Mouse (Mus musculus) stomach, embryonic 16.5 days (tissue): Measurements from ENCODE around the gene Ptbp1. TPM values are rescaled to one million over a fixed set of nuclear protein-coding genes. Genes with fewer than 3 reads are reported as not detected.
A peak's percentile ranks its signal among the peaks of the same experiment; 100 is the strongest.

Source experiments
- ATAC-seq: fragments of 200-750 bp; cut with Nextera tagmentation; 2 replicates; pipeline ENCODE4 v1.8.0; 2017; ENCODE audit warnings: moderate number of reproducible peaks, moderate TSS enrichment; ENCODE audit not compliant: insufficient read depth, low FRiP score
- H3K27ac ChIP-seq: fragments of 300-500 bp; sonication (generic); 2 replicates; pipeline ENCODE4 v1.5.1; 2014; ENCODE audit warnings: low read length
- H3K27me3 ChIP-seq: fragments of 300-500 bp; sonication (generic); 2 replicates; pipeline ENCODE4 v1.6.1; 2014; ENCODE audit warnings: low read length, control low read depth, mixed read lengths; ENCODE audit not compliant: control insufficient read depth, insufficient read depth
- H3K36me3 ChIP-seq: fragments of 300-500 bp; sonication (generic); 2 replicates; pipeline ENCODE4 v1.6.1; 2014; ENCODE audit warnings: low read length; ENCODE audit not compliant: control insufficient read depth, insufficient read depth
- H3K4me1 ChIP-seq: fragments of 300-500 bp; sonication (generic); 2 replicates; pipeline ENCODE4 v1.6.1; 2014; ENCODE audit warnings: low read length, control low read depth, mixed read lengths; ENCODE audit not compliant: control insufficient read depth, insufficient read depth
- H3K4me2 ChIP-seq: fragments of 300-500 bp; sonication (generic); 2 replicates; pipeline ENCODE4 v1.6.1; 2014; ENCODE audit warnings: low read depth, low read length, mixed read lengths
- H3K4me3 ChIP-seq: fragments of 300-500 bp; sonication (generic); replicated peaks from 2 replicates; pipeline ENCODE4 v1.5.1; 2014; ENCODE audit warnings: mild to moderate bottlenecking, low read length
- H3K9ac ChIP-seq: fragments of 300-500 bp; sonication (generic); 2 replicates; pipeline ENCODE4 v1.6.1; 2014; ENCODE audit warnings: low read length
- H3K9me3 ChIP-seq: fragments of 300-500 bp; sonication (generic); replicated peaks from 2 replicates; pipeline ENCODE4 v1.6.1; 2016; ENCODE audit warnings: low read length, control low read depth; ENCODE audit not compliant: control insufficient read depth
- WGBS: fragments of 180-500 bp; shearing (Covaris S2); extraction: QIAGEN DNeasy Blood & Tissue Kit; methylation state at CpG from one replicate; pipeline ENCODE4 v1.1.7; 2014; 5-methylcytosine and 5-hydroxymethylcytosine counted together
- polyA plus RNA-seq: library from polyadenylated mRNA; unstranded; fragments of >200 nt; fragmentation: Nextera tagmentation; extraction: Ambion mirVana; gene quantifications from 2 replicates; pipeline ENCODE4 v1.2.1, GENCODE M21; 2015

Gene Ptbp1
- polyA plus RNA-seq, 1 experiment from 2014 or later, result 268 TPM

- Histone ChIP-seq H3K4me3 (peak overlapping the region; percentile 40), H3K4me2 (peak overlapping the region; percentile 50)
These were observed 29.8 kb upstream of the Ptbp1 start for GRCm38 (mm10) chr10:79824413-79824812.

DNA sequence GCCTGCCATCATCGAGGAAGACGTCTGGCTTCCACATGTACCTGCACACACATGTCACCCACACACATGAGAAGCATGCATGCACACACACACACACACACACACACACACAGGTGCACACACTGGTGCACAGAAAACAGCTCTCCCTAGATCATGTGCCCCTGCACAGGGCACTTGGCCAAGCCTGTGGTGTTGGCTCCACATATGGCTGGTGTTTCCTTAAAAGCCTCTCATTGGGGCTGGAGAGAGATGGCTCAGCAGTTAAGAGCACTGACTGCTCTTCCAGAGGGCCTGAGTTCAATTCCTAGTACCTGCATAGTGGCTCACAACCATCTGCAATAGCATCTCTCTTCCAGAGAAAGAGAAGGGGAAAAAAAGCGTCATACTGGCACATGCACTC is 22.6 kb upstream of the Ptbp1 start:
- Histone ChIP-seq H3K27me3 (no peaks in the 10 kb centered on the region), H3K27ac (no peak overlapping the region), H3K9ac (no peak overlapping the region), H3K9me3 (no peaks in the 10 kb centered on the region), H3K4me3 (no peak overlapping the region), H3K4me1 (no peaks in the 10 kb centered on the region), H3K4me2 (no peak overlapping the region), H3K36me3 (no peaks in the 10 kb centered on the region)
- 86% methylated on average over 3 of the region's 3 CpGs for WGBS
- ATAC-seq, result no peak

More at GRCm38 (mm10) chr10:79824413-79824812, 29.8 kb upstream of the Ptbp1 start:
- Histone ChIP-seq H3K9ac (peak overlapping the region; percentile 63), H3K9me3 (no peaks in the 10 kb centered on the region), H3K4me1 (peaks cover 28% of the 10 kb centered on the region), H3K27me3 (no peaks in the 10 kb centered on the region), H3K36me3 (no peaks in the 10 kb centered on the region), H3K27ac (peak overlapping the region; percentile 95)
- peak; percentile 37 for ATAC-seq
- 45% methylated on average over 6 of the region's 6 CpGs for WGBS

DNA sequence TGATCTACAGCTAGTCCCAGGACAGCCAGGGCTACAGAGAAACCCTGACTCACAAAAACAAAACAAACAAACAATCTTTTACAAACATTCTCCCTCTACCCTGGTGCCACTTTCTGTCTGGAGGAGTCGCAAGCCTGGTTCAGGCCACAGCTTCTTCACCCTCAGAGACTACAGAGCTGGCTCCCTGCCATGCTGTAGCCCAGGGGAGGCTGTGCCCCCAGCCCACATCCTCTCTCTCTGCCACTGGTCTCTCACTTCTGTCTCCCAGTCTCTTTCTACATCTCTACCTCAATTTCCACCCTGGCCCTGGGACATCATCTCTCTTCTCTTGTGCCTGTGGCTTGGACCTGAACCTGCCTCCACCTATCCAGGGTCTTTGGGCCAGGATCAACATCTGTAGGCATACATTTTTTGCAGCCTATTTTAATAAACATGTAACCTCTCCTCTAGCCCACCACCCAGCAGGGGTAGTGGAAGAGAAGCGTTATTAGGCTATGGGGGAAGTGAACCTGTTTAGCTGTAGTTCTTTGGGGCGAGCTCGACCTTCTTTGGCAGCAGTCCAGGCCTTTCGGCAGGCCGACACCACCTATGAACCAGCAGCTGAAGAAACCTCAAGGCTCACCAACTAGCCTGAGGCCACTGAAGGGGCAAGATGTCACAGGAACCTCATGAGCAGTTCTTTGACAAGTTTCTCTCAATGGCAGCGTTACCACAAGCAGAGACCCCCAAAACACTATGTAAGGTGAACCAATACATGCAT is 22.0 kb upstream of the Ptbp1 start:
- H3K9ac ChIP-seq, result no peak overlapping the region
- no peaks in the 10 kb centered on the region for H3K27me3 ChIP-seq
- H3K4me1 ChIP-seq, result no peaks in the 10 kb centered on the region
- no peak for ATAC-seq
- no peak overlapping the region for H3K4me2 ChIP-seq
- H3K4me3 ChIP-seq, result no peak overlapping the region
- 66% methylated on average over 7 of the region's 7 CpGs for WGBS
- no peak overlapping the region for H3K27ac ChIP-seq
- H3K9me3 ChIP-seq, result peaks cover 3% of the 10 kb centered on the region; the same call in 1 of the 2 replicates
- H3K36me3 ChIP-seq, result no peaks in the 10 kb centered on the region

GRCm38 (mm10) chr10:79832786-79833181 is 21.4 kb upstream of the Ptbp1 start:
- Histone ChIP-seq H3K27ac (no peak overlapping the region), H3K4me1 (no peaks in the 10 kb centered on the region), H3K9ac (no peak overlapping the region), H3K9me3 (peaks cover 3% of the 10 kb centered on the region; the same call in 1 of the 2 replicates), H3K4me2 (no peak overlapping the region), H3K36me3 (no peaks in the 10 kb centered on the region), H3K27me3 (no peaks in the 10 kb centered on the region), H3K4me3 (no peak overlapping the region)
- WGBS, result 75% methylated on average over 9 of the region's 9 CpGs
- no peak for ATAC-seq

GRCm38 (mm10) chr10:79834769-79835398 is 19.3 kb upstream of the Ptbp1 start:
- WGBS, result 22% methylated on average over 9 of the region's 9 CpGs

DNA sequence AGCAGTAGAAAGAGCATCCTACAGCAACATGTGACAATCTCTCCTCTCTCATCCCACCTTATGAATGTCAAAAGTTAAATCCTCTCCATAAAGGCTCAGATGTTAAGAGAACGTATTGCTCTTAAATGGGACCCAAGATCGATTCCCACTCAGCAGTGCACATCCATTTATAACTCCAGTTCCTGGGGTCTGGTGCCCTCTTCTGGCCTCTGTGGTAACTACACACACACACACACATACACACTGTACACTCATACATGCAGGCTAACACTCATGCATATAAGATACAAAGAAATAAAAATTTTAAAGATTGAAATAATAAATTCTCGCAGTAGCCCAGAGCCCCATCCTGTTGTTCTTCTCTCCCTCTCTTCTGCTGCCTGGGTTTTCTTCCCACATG is 17.3 kb upstream of the Ptbp1 start:
- H3K4me2 ChIP-seq, result no peak overlapping the region
- H3K4me1 ChIP-seq, result 0 out of 2 replicates have a peak, but pooled peaks cover 5% of the 10 kb centered on the region
- no peaks in the 10 kb centered on the region for H3K36me3 ChIP-seq
- H3K4me3 ChIP-seq, result no peak overlapping the region
- WGBS, result 94% methylated on average over 3 of the region's 3 CpGs
- H3K9me3 ChIP-seq, result peaks cover 3% of the 10 kb centered on the region; the same call in 1 of the 2 replicates
- no peaks in the 10 kb centered on the region for H3K27me3 ChIP-seq
- H3K27ac ChIP-seq, result no peak overlapping the region
- ATAC-seq, result no peak
- H3K9ac ChIP-seq, result no peak overlapping the region

More at GRCm38 (mm10) chr10:79834769-79835398, 19.3 kb upstream of the Ptbp1 start:
- no peaks in the 10 kb centered on the region for H3K36me3 ChIP-seq
- 0 out of 2 replicates have a peak overlapping the region, but pooled peaks have one; percentile 28 for H3K9ac ChIP-seq
- no peaks in the 10 kb centered on the region for H3K27me3 ChIP-seq
- H3K4me1 ChIP-seq, result no peaks in the 10 kb centered on the region
- H3K4me2 ChIP-seq, result no peak overlapping the region
- H3K27ac ChIP-seq, result no peak overlapping the region
- H3K4me3 ChIP-seq, result no peak overlapping the region
- peak; percentile 74; the same call in 1 of the 2 replicates for ATAC-seq
- peaks cover 3% of the 10 kb centered on the region; the same call in 1 of the 2 replicates for H3K9me3 ChIP-seq

DNA sequence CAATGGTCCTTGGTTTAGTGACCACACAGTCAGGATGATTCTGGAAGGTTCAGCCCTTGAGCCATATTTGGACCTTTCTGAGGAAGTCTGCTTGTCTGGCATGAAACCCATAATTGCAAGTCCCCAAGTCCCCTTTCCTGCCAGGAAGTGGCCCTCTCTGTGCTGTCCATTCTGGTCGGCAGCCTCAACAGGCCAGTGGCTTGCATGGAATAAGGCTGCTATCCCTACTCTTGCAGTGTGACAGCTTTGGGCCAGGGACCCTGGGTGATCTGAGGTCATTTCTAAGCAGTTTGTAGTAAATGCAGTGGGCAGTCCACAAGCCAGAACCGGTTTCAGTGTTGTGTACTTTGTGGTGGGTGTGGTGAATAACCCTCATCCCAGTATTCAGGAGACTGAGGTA is 16.1 kb upstream of the Ptbp1 start:
- Histone ChIP-seq H3K4me2 (no peak overlapping the region), H3K4me3 (no peak overlapping the region), H3K36me3 (no peaks in the 10 kb centered on the region), H3K9ac (no peak overlapping the region), H3K4me1 (peaks cover 11% of the 10 kb centered on the region), H3K9me3 (peaks cover 3% of the 10 kb centered on the region; the same call in 1 of the 2 replicates), H3K27ac (no peak overlapping the region), H3K27me3 (no peaks in the 10 kb centered on the region)
- 55% methylated on average over 2 of the region's 2 CpGs for WGBS
- ATAC-seq, result no peak

DNA sequence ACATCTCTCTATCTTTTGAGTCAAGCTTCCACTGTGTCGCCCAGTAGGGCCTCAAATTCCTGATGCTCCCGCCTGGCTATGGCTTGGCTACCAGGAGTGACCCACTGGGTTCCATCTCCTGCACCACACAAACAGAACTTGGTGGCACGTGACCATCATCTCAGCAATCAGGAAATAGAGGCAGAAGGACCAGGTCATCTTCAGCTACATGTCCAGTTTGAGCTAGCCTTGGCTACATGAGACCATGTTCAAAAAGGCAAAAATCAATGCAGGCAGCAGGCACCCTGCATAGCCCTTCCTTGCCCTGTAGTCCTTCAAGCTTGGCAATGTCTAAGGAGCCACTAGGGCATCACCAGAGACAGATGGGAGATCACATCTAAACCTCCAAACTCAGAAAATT is 14.1 kb upstream of the Ptbp1 start:
- no peak for ATAC-seq
- Histone ChIP-seq H3K36me3 (no peaks in the 10 kb centered on the region), H3K4me3 (no peak overlapping the region), H3K9me3 (peaks cover 3% of the 10 kb centered on the region; the same call in 1 of the 2 replicates), H3K27me3 (no peaks in the 10 kb centered on the region), H3K4me1 (peaks cover 17% of the 10 kb centered on the region), H3K4me2 (no peak overlapping the region; the same call in 1 of the 2 replicates), H3K9ac (no peak overlapping the region), H3K27ac (peak overlapping the region; percentile 91)
- WGBS, result 85% methylated on average over 3 of the region's 3 CpGs
